Mouse (Mus musculus): ENCODE measurements around the gene Krtdap.

- TF ChIP-seq EP300 (IDR thresholded peaks at IDR 0.05; ENCODE audit: low read depth) = no peak
- no peak for TF ChIP-seq CTCF (IDR thresholded peaks at IDR 0.05; ENCODE audit: low read depth)
Measured at GRCm38 (mm10) chr7:30791921-30792320, 4.2 kb downstream of the Krtdap start.
